Mouse (Mus musculus): ENCODE measurements at regions not wholly inside any gene's neighbourhood (a gene's known extent, or its start where the extent isn't known, plus 50 kb on each side); places are given as distances from the start of the nearest gene placed in this dataset.

- Histone ChIP-seq H3K4me3 (no peak overlapping the region), H3K27ac (no peak overlapping the region)
- TF ChIP-seq CTCF (IDR thresholded peaks at IDR 0.05) = no peak
- DNase-seq (ENCODE audit: extremely low spot score in 1 of 2, low spot score in 2 of 2) = no peak
- intact Hi-C loops (cut with DNase I) = no loop called here
Observed at GRCm38 (mm10) chr2:74239586-74239985, 328.5 kb upstream of the Atp5g3 start.

- DNase-seq (ENCODE audit: extremely low spot score in 1 of 2, low spot score in 2 of 2) = no peak
- Histone ChIP-seq H3K4me3 (no peak overlapping the region), H3K27ac (no peak overlapping the region)
- intact Hi-C loops (cut with DNase I) = no loop called here
- TF ChIP-seq CTCF (IDR thresholded peaks at IDR 0.05) = no peak
Observed at GRCm38 (mm10) chr2:74217437-74217836, 306.3 kb upstream of the Atp5g3 start.

GRCm38 (mm10) chr2:74210210-74210609 lies 299.1 kb upstream of the Atp5g3 start:
- Histone ChIP-seq H3K27ac (no peak overlapping the region), H3K4me3 (no peak overlapping the region)
- intact Hi-C loops (cut with DNase I) = no loop called here
- no peak for TF ChIP-seq CTCF (IDR thresholded peaks at IDR 0.05)
- no peak for DNase-seq (ENCODE audit: extremely low spot score in 1 of 2, low spot score in 2 of 2)

- no peak for TF ChIP-seq CTCF (IDR thresholded peaks at IDR 0.05)
- intact Hi-C loops (cut with DNase I) = no loop called here
- no peak overlapping the region for H3K27ac ChIP-seq
- DNase-seq (ENCODE audit: extremely low spot score in 1 of 2, low spot score in 2 of 2) = no peak
- H3K4me3 ChIP-seq = no peak overlapping the region
Observed at GRCm38 (mm10) chr2:74209421-74209917, 298.3 kb upstream of the Atp5g3 start.

- Histone ChIP-seq H3K4me3 (no peak overlapping the region), H3K27ac (no peak overlapping the region)
- TF ChIP-seq CTCF (IDR thresholded peaks at IDR 0.05) = no peak
- no peak for DNase-seq (ENCODE audit: extremely low spot score in 1 of 2, low spot score in 2 of 2)
- intact Hi-C loops (cut with DNase I) = no loop called here
Observed at GRCm38 (mm10) chr2:74207440-74207839, 296.3 kb upstream of the Atp5g3 start.

GRCm38 (mm10) chr2:74202776-74203175 lies 291.6 kb upstream of the Atp5g3 start:
- intact Hi-C loops (cut with DNase I) = no loop called here
- no peak overlapping the region for H3K4me3 ChIP-seq
- H3K27ac ChIP-seq = no peak overlapping the region
- no peak for TF ChIP-seq CTCF (IDR thresholded peaks at IDR 0.05)
- DNase-seq (ENCODE audit: extremely low spot score in 1 of 2, low spot score in 2 of 2) = no peak

GRCm38 (mm10) chr2:74201608-74202323 lies 290.6 kb upstream of the Atp5g3 start:
- intact Hi-C loops (cut with DNase I) = no loop called here
- Histone ChIP-seq H3K27ac (no peak overlapping the region), H3K4me3 (no peak overlapping the region)
- DNase-seq (ENCODE audit: extremely low spot score in 1 of 2, low spot score in 2 of 2) = no peak
- TF ChIP-seq CTCF (IDR thresholded peaks at IDR 0.05) = no peak

GRCm38 (mm10) chr2:74199550-74199949 lies 288.4 kb upstream of the Atp5g3 start:
- intact Hi-C loops (cut with DNase I) = no loop called here
- H3K4me3 ChIP-seq = no peak overlapping the region
- no peak for TF ChIP-seq CTCF (IDR thresholded peaks at IDR 0.05)

GRCm38 (mm10) chr2:74187963-74188790 lies 277.1 kb upstream of the Atp5g3 start:
- no peak for TF ChIP-seq CTCF (IDR thresholded peaks at IDR 0.05)
- no peak for DNase-seq (ENCODE audit: extremely low spot score in 1 of 2, low spot score in 2 of 2)
- Histone ChIP-seq H3K4me3 (no peak overlapping the region), H3K27ac (no peak overlapping the region)
- intact Hi-C loops (cut with DNase I) = no loop called here

More at GRCm38 (mm10) chr2:74199550-74199949, 288.4 kb upstream of the Atp5g3 start:
- DNase-seq (ENCODE audit: extremely low spot score in 1 of 2, low spot score in 2 of 2) = no peak
- H3K27ac ChIP-seq = no peak overlapping the region

GRCm38 (mm10) chr2:74178106-74178505 lies 267.0 kb upstream of the Atp5g3 start:
- intact Hi-C loops (cut with DNase I) = no loop called here
- no peak for DNase-seq (ENCODE audit: extremely low spot score in 1 of 2, low spot score in 2 of 2)
- Histone ChIP-seq H3K4me3 (no peak overlapping the region), H3K27ac (no peak overlapping the region)
- no peak for TF ChIP-seq CTCF (IDR thresholded peaks at IDR 0.05)

- DNase-seq (ENCODE audit: extremely low spot score in 1 of 2, low spot score in 2 of 2) = no peak
- no peak for TF ChIP-seq CTCF (IDR thresholded peaks at IDR 0.05)
- H3K27ac ChIP-seq = no peak overlapping the region
- H3K4me3 ChIP-seq = no peak overlapping the region
- intact Hi-C loops (cut with DNase I) = no loop called here
Observed at GRCm38 (mm10) chr2:74168776-74169570, 257.8 kb upstream of the Atp5g3 start.

GRCm38 (mm10) chr2:74168307-74168706 lies 257.2 kb upstream of the Atp5g3 start:
- intact Hi-C loops (cut with DNase I) = no loop called here
- Histone ChIP-seq H3K27ac (no peak overlapping the region), H3K4me3 (no peak overlapping the region)
- DNase-seq (ENCODE audit: extremely low spot score in 1 of 2, low spot score in 2 of 2) = no peak
- no peak for TF ChIP-seq CTCF (IDR thresholded peaks at IDR 0.05)

All from left cerebral cortex, adult 2 months (tissue).